Mouse (Mus musculus) MEL (cell line): Measurements from ENCODE around the gene Coro2b. TPM values are rescaled to one million over a fixed set of nuclear protein-coding genes. Genes with fewer than 3 reads are reported as not detected.
"Not testable (repeated sequence)": the region's sequence is repeated elsewhere in the genome, so short reads cannot be mapped to it uniquely, and the experiment has no call there.

Source experiments
- DNase-seq: peaks from one replicate; pipeline ENCODE4 v3.0.0; 2011; ENCODE audit warnings: low read depth, low spot score
- H3K27ac ChIP-seq: 2 replicates; pipeline ENCODE4 v1.5.1; 2012; ENCODE audit warnings: low read depth, mild to moderate bottlenecking, control low read depth, low read length, moderate library complexity; ENCODE audit not compliant: control insufficient read depth
- H3K27me3 ChIP-seq, 2 experiments: fragments of 150-350 bp in 1 of 2; sonication (generic) in 1 of 2; 2 replicates each; pipeline ENCODE4 v1.6.1; 2012; ENCODE audit warnings: low read length in 2 of 2, mild to moderate bottlenecking in 2 of 2, improper control_type of control experiment in 1 of 2, moderate library complexity in 1 of 2; ENCODE audit not compliant: insufficient read depth in 2 of 2, control insufficient read depth in 1 of 2
- H3K36me3 ChIP-seq, 2 experiments: 2 replicates each; pipeline ENCODE4 v1.6.1; 2012 to 2014; ENCODE audit warnings: low read length in 2 of 2, improper control_type of control experiment in 1 of 2, inconsistent platforms in 1 of 2, mild to moderate bottlenecking in 1 of 2; ENCODE audit not compliant: insufficient read depth in 2 of 2, control insufficient read depth in 1 of 2
- H3K4me1 ChIP-seq, 2 experiments: fragments of 150-350 bp in 1 of 2; sonication (generic) in 1 of 2; 2 replicates each; pipeline ENCODE4 v1.6.1; 2012; ENCODE audit warnings: low read length in 2 of 2, improper control_type of control experiment in 1 of 2, mild to moderate bottlenecking in 1 of 2; ENCODE audit not compliant: insufficient read depth in 2 of 2, control insufficient read depth in 1 of 2
- H3K4me3 ChIP-seq, 2 experiments: fragments of 150-350 bp in 1 of 2; sonication (generic) in 1 of 2; 2 replicates each; pipeline ENCODE4 v1.5.1; 2012; ENCODE audit warnings: low read depth in 2 of 2, low read length in 2 of 2, mild to moderate bottlenecking in 2 of 2, moderate library complexity in 2 of 2, control low read depth in 1 of 2, improper control_type of control experiment in 1 of 2; ENCODE audit not compliant: control insufficient read depth in 1 of 2, insufficient read depth in 1 of 2
- H3K79me2 ChIP-seq: 2 replicates; pipeline ENCODE4 v1.6.1; 2012; ENCODE audit warnings: mild to moderate bottlenecking, low read length, moderate library complexity; ENCODE audit not compliant: control insufficient read depth, poor library complexity, insufficient read depth
- H3K9ac ChIP-seq: 2 replicates; pipeline ENCODE4 v1.6.1; 2012; ENCODE audit warnings: low read depth, mild to moderate bottlenecking, control low read depth, low read length, moderate library complexity; ENCODE audit not compliant: control insufficient read depth, poor library complexity, severe bottlenecking
- H3K9me3 ChIP-seq: fragments of 150-350 bp; sonication (generic); replicated peaks from 2 replicates; pipeline ENCODE4 v1.6.1; 2012; ENCODE audit warnings: mild to moderate bottlenecking, low read length, improper control_type of control experiment, moderate library complexity; ENCODE audit not compliant: insufficient read depth
- CTCF ChIP-seq, 3 experiments: IDR thresholded peaks in 2 of 3; conservative IDR thresholded peaks in 1 of 3; 2 replicates each; pipeline ENCODE4 v1.5.1; 2011 to 2012; ENCODE audit warnings: low read length in 3 of 3, low read depth in 2 of 3, mild to moderate bottlenecking in 2 of 3, improper control_type of control experiment in 1 of 3, inconsistent platforms in 1 of 3, mixed read lengths in 1 of 3, moderate library complexity in 1 of 3; ENCODE audit not compliant: control insufficient read depth in 1 of 3, insufficient read depth in 1 of 3, poor library complexity in 1 of 3, severe bottlenecking in 1 of 3
- HCFC1 ChIP-seq: IDR thresholded peaks from 2 replicates; pipeline ENCODE4 v1.6.1; 2012; ENCODE audit warnings: low read depth, mild to moderate bottlenecking, inconsistent platforms, low read length, improper control_type of control experiment, moderate library complexity
- KAT2A ChIP-seq: conservative IDR thresholded peaks from 2 replicates; pipeline ENCODE4 v1.6.1; 2012; ENCODE audit warnings: low read depth, low read length, improper control_type of control experiment, inconsistent platforms
- MAFK ChIP-seq: IDR thresholded peaks from 2 replicates; pipeline ENCODE4 v1.6.1; 2011; ENCODE audit warnings: low read depth, mild to moderate bottlenecking, low read length, improper control_type of control experiment, borderline replicate concordance
- MAX ChIP-seq: IDR thresholded peaks from 2 replicates; pipeline ENCODE4 v1.6.1; 2011; ENCODE audit warnings: low read length, improper control_type of control experiment
- MEF2A ChIP-seq: IDR thresholded peaks from 2 replicates; pipeline ENCODE4 v1.6.1; 2014; ENCODE audit warnings: low read depth, mild to moderate bottlenecking, inconsistent platforms, low read length, improper control_type of control experiment; ENCODE audit not compliant: poor library complexity, insufficient replicate concordance, severe bottlenecking; ENCODE audit errors: extremely low read depth
- MYB ChIP-seq: IDR thresholded peaks from 2 replicates; pipeline ENCODE4 v1.6.1; 2011; ENCODE audit warnings: mild to moderate bottlenecking, low read depth, low read length, improper control_type of control experiment
- MYC ChIP-seq: IDR thresholded peaks from 2 replicates; pipeline ENCODE4 v1.6.1; 2011; ENCODE audit warnings: low read depth, mild to moderate bottlenecking, low read length, improper control_type of control experiment, moderate library complexity
- NELFE ChIP-seq: IDR thresholded peaks from 2 replicates; pipeline ENCODE4 v1.6.1; 2011; ENCODE audit warnings: low read depth, low read length, improper control_type of control experiment
- NRF1 ChIP-seq: IDR thresholded peaks from 2 replicates; pipeline ENCODE4 v1.6.1; 2014; ENCODE audit warnings: low read depth, mild to moderate bottlenecking, inconsistent platforms, low read length, improper control_type of control experiment, moderate library complexity; ENCODE audit not compliant: poor library complexity, insufficient read depth, severe bottlenecking
- POLR2A ChIP-seq, 2 experiments: IDR thresholded peaks; 2 replicates each; pipeline ENCODE4 v1.6.1; 2011 to 2012; ENCODE audit warnings: low read length in 2 of 2, mild to moderate bottlenecking in 2 of 2, control low read depth in 1 of 2, improper control_type of control experiment in 1 of 2, low read depth in 1 of 2, moderate library complexity in 1 of 2; ENCODE audit not compliant: control insufficient read depth in 1 of 2, insufficient read depth in 1 of 2, poor library complexity in 1 of 2
- RAD21 ChIP-seq: IDR thresholded peaks from 2 replicates; pipeline ENCODE4 v1.6.1; 2011; ENCODE audit warnings: mild to moderate bottlenecking, low read depth, low read length, improper control_type of control experiment
- ZC3H11A ChIP-seq: IDR thresholded peaks from 2 replicates; pipeline ENCODE4 v1.6.1; 2012; ENCODE audit warnings: low read depth, mild to moderate bottlenecking, inconsistent platforms, low read length, improper control_type of control experiment
- ZMIZ1 ChIP-seq: IDR thresholded peaks from 2 replicates; pipeline ENCODE4 v1.6.1; 2012; ENCODE audit warnings: low read depth, mild to moderate bottlenecking, inconsistent platforms, low read length, improper control_type of control experiment, moderate library complexity
- polyA plus RNA-seq, 2 experiments: library from polyadenylated mRNA; stranded (reverse) in 1 of 2; unstranded in 1 of 2; fragments of >175 nt in 1 of 2; fragments of >200 nt in 1 of 2; gene quantifications; 2 replicates each; pipeline versions ENCODE4 v1.2.1 to v1.2.4; 2012; ENCODE audit warnings: low replicate concordance in 2 of 2, low read depth in 1 of 2; ENCODE audit not compliant: insufficient read length in 2 of 2, insufficient read depth in 1 of 2, missing spikeins in 1 of 2
- total RNA-seq: library from RNA; depleted of rRNA; stranded (reverse); fragments of 300-350 nt; gene quantifications from 2 replicates; pipeline ENCODE4 v1.2.3, GENCODE M21; 2012

Gene Coro2b
- total and polyA plus RNA-seq, 3 experiments, result not detected

DNA sequence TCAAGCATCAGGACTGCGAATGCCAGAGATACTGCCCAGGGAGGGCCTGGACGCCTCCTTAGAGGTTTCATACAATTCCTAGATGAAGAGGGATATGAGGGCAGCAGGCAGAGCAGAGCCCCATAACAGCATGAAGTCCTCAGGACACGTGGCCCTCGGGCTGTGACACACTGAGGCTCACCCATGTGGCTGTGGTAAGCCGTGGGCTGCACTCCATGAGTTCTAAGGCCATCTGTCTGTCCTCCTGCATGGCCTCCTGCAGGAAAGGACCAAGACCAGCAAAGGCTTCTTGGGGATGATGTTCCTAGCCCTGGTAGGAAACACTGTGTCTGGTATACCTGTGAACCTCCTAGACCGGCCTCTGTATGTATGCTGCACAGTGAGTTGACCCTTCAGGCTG lies 86.5 kb downstream of the Coro2b start:
- no peak for DNase-seq
- Histone ChIP-seq H3K9ac (no peak overlapping the region), H3K4me1 (peaks cover 0 to 10% of the 10 kb centered on the region in 2 experiments; a peak in 1 of 4 replicates)
- TF ChIP-seq ZC3H11A, result no peak
- no peak for TF ChIP-seq NELFE
- TF ChIP-seq MEF2A, result no peak
- no peak for TF ChIP-seq HCFC1
- no peak for TF ChIP-seq POLR2A (IDR thresholded peaks at IDR 0.05; ENCODE audit: control insufficient read depth in 1 of 2, insufficient read depth in 1 of 2, low read depth in 1 of 2, low read length in 2 of 2, poor library complexity in 1 of 2)
- no peak for TF ChIP-seq KAT2A
- TF ChIP-seq MAX, result no peak
- no peak for TF ChIP-seq MAFK
- TF ChIP-seq MYB, result no peak
- no peak for TF ChIP-seq CTCF (IDR thresholded peaks at IDR 0.05 in 2 of 3, conservative IDR thresholded peaks at IDR 0.05 in 1 of 3; ENCODE audit: control insufficient read depth in 1 of 3, insufficient read depth in 1 of 3, low read depth in 2 of 3, low read length in 3 of 3, poor library complexity in 1 of 3, severe bottlenecking in 1 of 3)
- no peak for TF ChIP-seq ZMIZ1
- TF ChIP-seq, all 39 proteins: peak for 0
- no peak overlapping the region for H3K4me3 ChIP-seq
- no peaks in the 10 kb centered on the region for H3K27me3 ChIP-seq
- H3K27ac ChIP-seq, result no peak overlapping the region
- H3K36me3 ChIP-seq, result peaks cover 0 to 2% of the 10 kb centered on the region in 2 experiments; a peak in 2 of 4 replicates
- no peaks in the 10 kb centered on the region for H3K9me3 ChIP-seq
- no peaks in the 10 kb centered on the region for H3K79me2 ChIP-seq

DNA sequence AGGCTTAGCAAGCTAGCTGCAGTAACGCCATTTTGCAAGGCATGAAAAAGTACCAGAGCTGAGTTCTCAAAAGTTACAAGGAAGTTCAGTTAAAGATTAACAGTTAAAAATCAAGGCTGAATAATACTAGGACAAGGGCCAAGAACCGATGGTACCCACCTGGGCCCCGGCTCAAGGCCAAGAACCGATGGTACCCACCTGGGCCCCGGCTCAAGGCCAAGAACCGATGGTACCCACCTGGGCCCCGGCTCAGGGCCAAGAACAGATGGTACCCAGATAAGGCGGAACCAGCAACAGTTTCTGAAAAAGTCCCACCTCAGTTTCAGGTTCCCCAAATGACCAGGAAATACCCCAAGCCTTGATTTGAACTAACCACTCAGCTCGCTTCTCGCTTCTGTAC lies 89.5 kb downstream of the Coro2b start:
- H3K36me3 ChIP-seq, H3K27ac ChIP-seq, H3K4me1 ChIP-seq, H3K27me3 ChIP-seq, H3K4me3 ChIP-seq, H3K9ac ChIP-seq, H3K9me3 ChIP-seq, H3K79me2 ChIP-seq, DNase-seq: not testable (repeated sequence)

DNA sequence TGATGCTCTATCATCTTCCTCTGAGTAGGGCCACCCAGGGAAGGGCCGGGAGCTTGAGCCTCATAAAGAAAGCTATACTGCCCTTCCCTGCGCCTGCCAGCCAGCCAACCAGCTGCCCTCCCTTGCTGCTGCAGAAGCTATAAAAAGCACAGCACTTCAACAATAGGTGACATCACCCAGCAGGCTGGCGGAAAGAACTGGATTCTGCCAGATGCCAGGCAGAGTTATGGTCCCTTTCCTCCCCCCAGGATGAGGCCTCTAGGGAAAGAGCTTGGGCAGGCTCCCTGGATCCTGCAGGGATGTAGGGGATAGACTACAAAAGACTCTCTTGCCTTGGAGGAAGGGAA lies 98.1 kb downstream of the Coro2b start:
- Histone ChIP-seq H3K27ac (no peak overlapping the region), H3K4me1 (peaks cover 0 to 10% of the 10 kb centered on the region in 2 experiments; a peak in 3 of 4 replicates), H3K9ac (no peak overlapping the region), H3K9me3 (no peaks in the 10 kb centered on the region), H3K36me3 (peaks cover 0 to 3% of the 10 kb centered on the region in 2 experiments; a peak in 2 of 4 replicates), H3K27me3 (no peaks in the 10 kb centered on the region), H3K4me3 (no peak overlapping the region), H3K79me2 (no peaks in the 10 kb centered on the region)
- DNase-seq, result no peak
- TF ChIP-seq MYB (no peak), NRF1 (no peak), MYC (no peak), RAD21 (no peak)
